ENCODE assay signal across 8 mouse cellular contexts in the genomic region with DNA sequence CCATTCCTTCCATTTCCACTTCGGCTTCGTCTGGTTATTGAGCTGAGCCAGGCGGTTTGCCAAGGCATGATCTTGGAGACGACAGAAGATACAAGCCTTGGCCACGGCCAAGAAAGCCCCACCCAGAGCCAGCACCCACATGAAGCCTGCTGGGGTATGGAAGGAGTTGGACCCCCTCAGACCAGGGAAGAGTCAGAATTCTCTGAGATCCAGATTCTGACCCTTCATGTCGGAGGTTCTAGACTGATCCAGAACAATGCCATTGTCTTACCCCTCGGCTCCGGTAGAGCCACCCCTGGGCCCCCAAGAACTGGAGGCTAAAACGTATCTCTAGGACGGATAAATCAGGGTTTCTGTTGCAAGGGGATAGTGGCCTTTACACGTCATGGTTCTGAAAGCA. TPM values are rescaled to one million over a fixed set of nuclear protein-coding genes. Genes with fewer than 3 reads are reported as not detected.
A peak's percentile ranks its signal among the peaks of the same experiment; 100 is the strongest.
DNase-seq lines count a peak whose midpoint lies in the region; ATAC-seq and TF ChIP-seq lines count a peak whose summit lies in the region.
"Had no signal": no experiment of that assay in that cellular context is flagged by ENCODE, and none has a peak within 500 bp of the region (broad histone marks: within the 10 kb centered on the region; RNA-seq: fewer than 3 reads in every experiment).

A gene (minus strand): TSS at position 141 of the 400 bp plus-strand sequence.

- no peaks in the 10 kb centered on the region for H3K9me3 ChIP-seq in lung, embryonic 14.5 days (ENCODE audit: low read depth, low read length)
- H3K9me3 ChIP-seq in forebrain, embryonic 13.5 days (replicated peaks): no peaks in the 10 kb centered on the region
- no peaks in the 10 kb centered on the region for H3K9me3 ChIP-seq in limb, embryonic 10.5 days (replicated peaks)
- H3K9me3 ChIP-seq in neural tube, embryonic 15.5 days (replicated peaks): no peaks in the 10 kb centered on the region

- H3K9ac ChIP-seq in lung, embryonic 14.5 days: peak within 1 kb of the TSS; percentile 38
- 0 out of 2 replicates have a peak within 1 kb of the TSS, but pooled peaks have one; percentile 37 for H3K9ac ChIP-seq in forebrain, embryonic 13.5 days
- no peak within 1 kb of the TSS for H3K9ac ChIP-seq in neural tube, embryonic 15.5 days (replicated peaks)

- peak within 1 kb of the TSS; percentile 51; the same call in 1 of the 2 replicates for H3K4me3 ChIP-seq in lung, embryonic 14.5 days (ENCODE audit: low read depth, low read length)
- peak within 1 kb of the TSS; percentile 17 for H3K4me3 ChIP-seq in forebrain, embryonic 13.5 days
- H3K4me3 ChIP-seq in limb, embryonic 10.5 days: peak within 1 kb of the TSS; percentile 33
- H3K4me3 ChIP-seq in neural tube, embryonic 15.5 days (replicated peaks): peak within 1 kb of the TSS; percentile 14; the same call in 1 of the 2 replicates

- peak within 1 kb of the TSS; percentile 70; the same call in 1 of the 2 replicates for H3K27ac ChIP-seq in lung, embryonic 14.5 days (ENCODE audit: low read depth)
- H3K27ac ChIP-seq in forebrain, embryonic 13.5 days: no peak within 1 kb of the TSS; the same call in 1 of the 2 replicates
- peak within 1 kb of the TSS; percentile 15; the same call in 1 of the 2 replicates for H3K27ac ChIP-seq in limb, embryonic 10.5 days
- H3K27ac ChIP-seq in neural tube, embryonic 15.5 days (replicated peaks): no peak within 1 kb of the TSS

- no peaks in the 10 kb centered on the region for H3K36me3 ChIP-seq in lung, embryonic 14.5 days (ENCODE audit: insufficient read depth)
- H3K36me3 ChIP-seq in forebrain, embryonic 13.5 days (ENCODE audit: poor library complexity, severe bottlenecking): no peaks in the 10 kb centered on the region
- no peaks in the 10 kb centered on the region for H3K36me3 ChIP-seq in limb, embryonic 10.5 days
- H3K36me3 ChIP-seq in neural tube, embryonic 15.5 days: no peaks in the 10 kb centered on the region

- peak within 1 kb of the TSS; percentile 84 for H3K4me2 ChIP-seq in lung, embryonic 14.5 days
- peak within 1 kb of the TSS; percentile 48 for H3K4me2 ChIP-seq in forebrain, embryonic 13.5 days
- peak within 1 kb of the TSS; percentile 41 for H3K4me2 ChIP-seq in neural tube, embryonic 15.5 days

- ATAC-seq in lung, embryonic 14.5 days (ENCODE audit: insufficient read depth): no peak
- ATAC-seq in forebrain, embryonic 13.5 days: no peak
- ATAC-seq in neural tube, embryonic 15.5 days (ENCODE audit: low FRiP score): no peak

- no peaks in the 10 kb centered on the region for H3K27me3 ChIP-seq in lung, embryonic 14.5 days (ENCODE audit: insufficient read depth, low read length)
- peaks cover 39% of the 10 kb centered on the region for H3K27me3 ChIP-seq in forebrain, embryonic 13.5 days
- no peaks in the 10 kb centered on the region for H3K27me3 ChIP-seq in limb, embryonic 10.5 days (ENCODE audit: low read depth, poor library complexity, severe bottlenecking)
- peaks cover 8% of the 10 kb centered on the region; the same call in 1 of the 2 replicates for H3K27me3 ChIP-seq in neural tube, embryonic 15.5 days (replicated peaks)

- no peak for DNase-seq in lung, embryonic 14.5 days
- DNase-seq in lung, adult 18-20 months: no peak
- DNase-seq in limb, embryonic 10.5 days (ENCODE audit: low spot score): no peak
- DNase-seq in cerebellum, postnatal 36 days: no peak
- no peak for DNase-seq in urinary bladder, postnatal 10 days (ENCODE audit: low spot score)
- DNase-seq: lung, postnatal 36 days had no signal

- peaks cover 25% of the 10 kb centered on the region for H3K4me1 ChIP-seq in lung, embryonic 14.5 days (ENCODE audit: insufficient read depth)
- peaks cover 26% of the 10 kb centered on the region for H3K4me1 ChIP-seq in forebrain, embryonic 13.5 days
- peaks cover 55% of the 10 kb centered on the region for H3K4me1 ChIP-seq in limb, embryonic 10.5 days
- H3K4me1 ChIP-seq in neural tube, embryonic 15.5 days: peaks cover 39% of the 10 kb centered on the region

- no peak for TF ChIP-seq CTCF in lung, embryonic 14.5 days (IDR thresholded peaks at IDR 0.05; ENCODE audit: low read depth)

- 83% methylated on average over 11 of the region's 11 CpGs for WGBS in lung, embryonic 14.5 days
- 87% methylated on average over 11 of the region's 11 CpGs for WGBS in forebrain, embryonic 13.5 days
- WGBS in limb, embryonic 10.5 days: 93% methylated on average over 11 of the region's 11 CpGs
- 89% methylated on average over 11 of the region's 11 CpGs for WGBS in neural tube, embryonic 15.5 days

RNA-seq across cellular contexts. Expression of the gene that starts here (rescaled TPM):
- not detected in 2 replicates for polyA plus RNA-seq in lung, embryonic 14.5 days (2014; fragmentation: Nextera tagmentation; extraction: Ambion mirVana)
- polyA plus RNA-seq in forebrain, embryonic 13.5 days (2015; fragmentation: Nextera tagmentation; extraction: Ambion mirVana): not detected in 2 replicates
- not detected in 2 replicates for polyA plus RNA-seq in limb, embryonic 10.5 days (2016; fragmentation: Nextera tagmentation; extraction: Ambion mirVana)
- not detected in 2 replicates for polyA plus RNA-seq in neural tube, embryonic 15.5 days (2015; fragmentation: Nextera tagmentation; extraction: Ambion mirVana)

Comparison
In these comparisons a context has a peak if more than half of its experiments do, and no peak if none do; other contexts are left out.
1. H3K27ac ChIP-seq: peak in lung, embryonic 14.5 days (single experiment) and limb, embryonic 10.5 days (single experiment); none in forebrain, embryonic 13.5 days (single experiment) and neural tube, embryonic 15.5 days (single experiment).
2. Peak in every context shown above with its lines, with median percentiles within 50 percentile points of each other: H3K4me2 ChIP-seq and H3K4me3 ChIP-seq.